Mouse (Mus musculus) liver, adult 2 months (tissue): Measurements from ENCODE around the gene Cartpt. TPM values are rescaled to one million over a fixed set of nuclear protein-coding genes. Genes with fewer than 3 reads are reported as not detected.

Source experiments
- DNase-seq: peaks from one replicate; pipeline ENCODE4 v3.0.0-alpha.2; 2011; ENCODE audit warnings: low read depth, low spot score; ENCODE audit errors: extremely low read depth
- H3K27ac ChIP-seq: fragments of 200-500 bp; replicated peaks from 2 replicates; pipeline ENCODE4 v1.5.1; 2012; ENCODE audit warnings: low read depth, mild to moderate bottlenecking, control low read depth, inconsistent platforms, low read length; ENCODE audit not compliant: insufficient read depth
- H3K27me3 ChIP-seq: fragments of 200-500 bp; 2 replicates; pipeline ENCODE4 v1.6.1; 2012; ENCODE audit warnings: mild to moderate bottlenecking, moderate library complexity, low read length, inconsistent platforms; ENCODE audit not compliant: control insufficient read depth, insufficient read depth
- H3K36me3 ChIP-seq: fragments of 200-500 bp; 2 replicates; pipeline ENCODE4 v1.6.1; 2012; ENCODE audit warnings: low read length, inconsistent platforms; ENCODE audit not compliant: control insufficient read depth, insufficient read depth
- H3K4me1 ChIP-seq: fragments of 200-500 bp; 2 replicates; pipeline ENCODE4 v1.6.1; 2011; ENCODE audit warnings: low read length; ENCODE audit not compliant: control insufficient read depth, insufficient read depth
- H3K4me3 ChIP-seq: fragments of 200-500 bp; 2 replicates; pipeline ENCODE4 v1.5.1; 2011; ENCODE audit warnings: low read depth, mild to moderate bottlenecking, control low read depth, low read length, moderate library complexity; ENCODE audit not compliant: insufficient read depth
- H3K79me2 ChIP-seq: fragments of 200-500 bp; 2 replicates; pipeline ENCODE4 v1.6.1; 2012; ENCODE audit warnings: inconsistent platforms, mild to moderate bottlenecking, low read length, moderate library complexity; ENCODE audit not compliant: control insufficient read depth, insufficient read depth
- H3K9ac ChIP-seq: fragments of 200-500 bp; 2 replicates; pipeline ENCODE4 v1.6.1; 2012; ENCODE audit warnings: low read depth, mild to moderate bottlenecking, control low read depth, inconsistent platforms, low read length
- CTCF ChIP-seq: fragments of 200-500 bp; IDR thresholded peaks from 2 replicates; pipeline ENCODE4 v1.5.1; 2011; ENCODE audit warnings: low read depth, low read length, control low read depth
- POLR2A ChIP-seq: fragments of 200-500 bp; IDR thresholded peaks from 2 replicates; pipeline ENCODE4 v1.6.1; 2011; ENCODE audit warnings: low read length, control low read depth; ENCODE audit not compliant: insufficient read depth; ENCODE audit errors: extremely low read depth
- WGBS: fragments of 180-500 bp; shearing (Covaris S2); methylation state at CpG from one replicate; pipeline ENCODE4 v1.1.7; 2018; 5-methylcytosine and 5-hydroxymethylcytosine counted together
- polyA plus RNA-seq: library from polyadenylated mRNA; depleted of rRNA; stranded (reverse); fragments of >200 nt; gene quantifications from 2 replicates; pipeline ENCODE4 v1.2.3, GENCODE M21; 2012
- total RNA-seq: library from RNA; depleted of rRNA; stranded (reverse); fragments of >200 nt; gene quantifications from 2 replicates; pipeline ENCODE4 v1.2.3, GENCODE M21; 2014

Gene Cartpt
- total and polyA plus RNA-seq, 2 experiments = not detected

DNA sequence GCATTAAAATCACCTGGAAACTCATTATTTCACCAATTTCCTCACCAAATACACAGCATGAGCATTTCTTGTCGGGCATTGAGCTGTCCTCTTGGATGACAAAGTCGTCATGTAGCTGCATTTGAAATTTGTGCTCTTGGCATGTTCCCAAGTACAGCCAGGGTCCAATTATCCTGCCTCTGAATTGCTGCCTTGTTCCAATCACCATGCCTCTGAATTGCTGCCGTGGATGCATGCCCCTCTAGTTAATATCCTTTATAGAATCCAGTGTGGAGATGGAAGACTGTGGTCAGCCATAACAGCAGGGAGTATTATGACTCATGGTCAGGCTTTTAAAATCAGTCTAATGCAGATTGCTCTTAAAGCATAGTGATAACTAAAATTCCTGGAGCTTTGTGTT is 36.9 kb upstream of the Cartpt start:
- Histone ChIP-seq H3K27me3 (no peaks in the 10 kb centered on the region), H3K79me2 (no peaks in the 10 kb centered on the region), H3K27ac (no peak overlapping the region), H3K36me3 (no peaks in the 10 kb centered on the region), H3K9ac (no peak overlapping the region), H3K4me1 (no peaks in the 10 kb centered on the region), H3K4me3 (no peak overlapping the region)
- TF ChIP-seq POLR2A (no peak), CTCF (no peak)
- 80% methylated on average over 3 of the region's 3 CpGs for whole genome bisulfite sequencing
- no peak for DNase-seq

DNA sequence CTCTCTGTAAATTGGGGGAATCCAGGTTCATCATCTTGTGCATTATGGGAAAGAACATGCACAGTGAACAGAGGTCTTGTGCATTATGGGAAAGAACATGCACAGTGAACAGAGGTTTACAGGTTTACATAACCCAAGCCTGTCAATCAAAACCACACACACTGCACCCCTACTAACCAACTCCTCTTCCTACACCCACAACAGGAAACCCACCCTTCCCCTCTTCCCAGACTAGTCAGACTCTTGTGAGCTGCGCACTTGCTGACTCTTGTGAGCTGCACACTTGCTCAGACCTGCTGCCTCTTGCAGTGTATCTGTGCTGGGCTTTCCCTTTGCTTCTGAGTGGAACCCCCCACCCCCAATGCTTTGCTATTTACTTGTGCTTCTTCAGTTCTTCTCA is 31.5 kb upstream of the Cartpt start:
- Histone ChIP-seq H3K79me2 (no peaks in the 10 kb centered on the region), H3K4me3 (no peak overlapping the region), H3K27ac (no peak overlapping the region), H3K36me3 (no peaks in the 10 kb centered on the region), H3K4me1 (no peaks in the 10 kb centered on the region), H3K9ac (no peak overlapping the region), H3K27me3 (no peaks in the 10 kb centered on the region)
- DNase-seq = no peak
- no peak for TF ChIP-seq CTCF
- TF ChIP-seq POLR2A = no peak
- 80% methylated on average over 1 of the region's 1 CpGs for WGBS

DNA sequence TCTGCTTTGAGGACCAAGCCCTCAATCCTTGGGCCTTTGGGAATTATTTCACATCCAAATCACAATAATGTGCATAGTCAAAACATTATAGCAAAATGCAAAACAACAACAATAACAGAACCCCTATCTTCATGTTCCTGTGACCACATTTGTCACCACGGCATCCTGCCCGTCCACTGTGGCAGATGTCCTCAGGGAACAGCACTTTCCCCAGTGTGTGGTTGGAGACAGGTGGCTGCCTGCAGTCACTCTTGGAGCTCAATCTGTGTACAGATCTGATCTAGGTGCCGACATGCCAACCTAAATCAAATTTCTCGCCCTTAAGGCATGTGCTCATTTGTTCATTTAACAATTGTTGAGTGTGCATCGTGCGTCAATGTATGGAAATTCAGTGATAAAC is 30.6 kb upstream of the Cartpt start:
- Histone ChIP-seq H3K27me3 (no peaks in the 10 kb centered on the region), H3K9ac (no peak overlapping the region), H3K36me3 (no peaks in the 10 kb centered on the region), H3K4me1 (no peaks in the 10 kb centered on the region), H3K27ac (no peak overlapping the region), H3K4me3 (no peak overlapping the region), H3K79me2 (no peaks in the 10 kb centered on the region)
- TF ChIP-seq POLR2A = no peak
- no peak for TF ChIP-seq CTCF
- WGBS = 91% methylated on average over 6 of the region's 6 CpGs
- DNase-seq = no peak

DNA sequence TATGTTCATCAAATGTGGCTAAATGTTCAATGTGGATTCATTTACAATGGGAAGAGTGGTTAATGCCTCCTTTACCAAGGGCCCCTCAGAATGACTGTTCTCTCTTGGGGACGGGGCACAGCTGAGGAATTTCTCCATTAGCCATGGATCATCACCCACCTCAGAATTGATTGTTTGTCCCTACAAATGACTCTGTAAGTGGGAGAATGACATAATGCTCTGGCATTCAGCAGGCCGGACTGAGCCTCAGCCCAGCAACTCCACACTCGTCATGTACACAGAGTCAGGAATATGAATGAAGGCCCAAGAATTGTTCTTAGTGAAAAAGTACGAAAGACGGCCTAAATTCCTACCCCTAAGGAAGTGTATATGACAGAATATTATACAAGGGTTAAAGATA is 25.4 kb upstream of the Cartpt start:
- H3K9ac ChIP-seq = no peak overlapping the region
- no peak overlapping the region for H3K4me3 ChIP-seq
- no peaks in the 10 kb centered on the region for H3K79me2 ChIP-seq
- H3K4me1 ChIP-seq = no peaks in the 10 kb centered on the region
- no peaks in the 10 kb centered on the region for H3K27me3 ChIP-seq
- no peaks in the 10 kb centered on the region for H3K36me3 ChIP-seq
- DNase-seq = no peak
- H3K27ac ChIP-seq = no peak overlapping the region
- TF ChIP-seq CTCF = no peak
- no peak for TF ChIP-seq POLR2A
- 90% methylated on average over 5 of the region's 5 CpGs for WGBS

DNA sequence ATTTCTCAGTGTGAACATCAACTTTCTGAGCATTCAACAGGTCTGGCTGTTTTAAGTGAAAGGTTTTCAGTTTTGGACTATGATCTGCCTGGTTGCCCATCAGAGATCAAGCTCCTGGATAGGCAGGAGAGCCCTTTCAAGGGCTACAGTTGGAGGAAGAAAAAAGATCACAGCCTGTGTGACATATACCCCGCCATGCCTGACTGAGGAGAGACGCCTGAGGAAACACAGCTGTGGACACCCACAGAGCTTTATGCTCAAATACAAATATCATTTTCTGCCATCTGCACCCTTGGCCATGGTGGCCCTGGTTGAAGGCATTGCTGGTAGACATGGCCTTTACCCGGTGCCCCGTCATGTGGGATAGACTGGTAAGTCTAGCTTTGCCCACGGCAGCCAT is 14.7 kb upstream of the Cartpt start:
- no peak for DNase-seq
- TF ChIP-seq CTCF (no peak), POLR2A (no peak)
- Histone ChIP-seq H3K27ac (no peak overlapping the region), H3K4me1 (no peaks in the 10 kb centered on the region), H3K27me3 (no peaks in the 10 kb centered on the region), H3K4me3 (no peak overlapping the region), H3K36me3 (no peaks in the 10 kb centered on the region), H3K9ac (no peak overlapping the region), H3K79me2 (no peaks in the 10 kb centered on the region)
- WGBS = 81% methylated on average over 5 of the region's 5 CpGs

DNA sequence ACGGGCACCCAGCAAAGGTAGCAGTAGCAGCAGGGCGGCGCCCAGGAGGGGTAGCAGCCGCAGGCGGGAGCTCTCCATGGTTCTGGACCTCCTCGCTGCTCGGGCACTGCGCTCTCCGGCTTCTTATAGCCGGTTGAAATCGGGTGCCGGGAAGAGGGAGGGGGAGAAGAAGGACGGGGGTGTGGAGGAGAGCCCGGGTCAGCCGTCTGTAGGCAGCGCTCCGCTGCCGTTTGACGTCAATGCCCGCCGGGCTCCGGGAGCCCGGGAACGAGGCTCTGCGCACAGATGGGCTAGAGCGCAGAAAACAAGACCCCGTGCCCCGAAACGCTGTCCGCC is 366 bp downstream of the Cartpt start:
- H3K36me3 ChIP-seq = no peaks in the 10 kb centered on the region
- H3K4me3 ChIP-seq = no peak overlapping the region
- peaks cover 21% of the 10 kb centered on the region for H3K27me3 ChIP-seq
- TF ChIP-seq CTCF = no peak
- no peak for TF ChIP-seq POLR2A
- H3K27ac ChIP-seq = no peak overlapping the region
- no peak for DNase-seq
- H3K79me2 ChIP-seq = no peaks in the 10 kb centered on the region
- no peaks in the 10 kb centered on the region for H3K4me1 ChIP-seq
- no peak overlapping the region for H3K9ac ChIP-seq
- 5% methylated on average over 30 of the region's 30 CpGs for whole genome bisulfite sequencing
